Mouse (Mus musculus): ENCODE results near the gene Rhox7a. TPM values are rescaled to one million over a fixed set of nuclear protein-coding genes. Genes with fewer than 3 reads are reported as not detected.
"Not testable (repeated sequence)": the region's sequence is repeated elsewhere in the genome, so short reads cannot be mapped to it uniquely, and the experiment has no call there.

Rhox7a gene
- polyA plus RNA-seq (2014; fragmentation: Nextera tagmentation; extraction: Ambion mirVana) = not detected in 2 replicates

- H3K9me3 ChIP-seq (ENCODE audit: control insufficient read depth, low read length); ATAC-seq (replicated peaks; ENCODE audit: low FRiP score); H3K4me2 ChIP-seq; DNase-seq (ENCODE audit: low spot score); H3K4me3 ChIP-seq (ENCODE audit: low read depth, low read length); H3K36me3 ChIP-seq (ENCODE audit: control insufficient read depth, insufficient read depth, low read length); H3K4me1 ChIP-seq (replicated peaks; ENCODE audit: control insufficient read depth, insufficient read depth, low read length); H3K27me3 ChIP-seq (replicated peaks; ENCODE audit: control insufficient read depth, insufficient read depth, low read length); H3K27ac ChIP-seq (ENCODE audit: low read depth, low read length); H3K9ac ChIP-seq (ENCODE audit: low read depth, low read length): not testable (repeated sequence)
- WGBS = 74% methylated on average over 7 of the region's 8 CpGs
Measured at GRCm38 (mm10) chrX:37831386-37831785, at the start of gene Rhox7a. TSS of gene Rhox7a (plus strand) at chrX:37831686.

DNA sequence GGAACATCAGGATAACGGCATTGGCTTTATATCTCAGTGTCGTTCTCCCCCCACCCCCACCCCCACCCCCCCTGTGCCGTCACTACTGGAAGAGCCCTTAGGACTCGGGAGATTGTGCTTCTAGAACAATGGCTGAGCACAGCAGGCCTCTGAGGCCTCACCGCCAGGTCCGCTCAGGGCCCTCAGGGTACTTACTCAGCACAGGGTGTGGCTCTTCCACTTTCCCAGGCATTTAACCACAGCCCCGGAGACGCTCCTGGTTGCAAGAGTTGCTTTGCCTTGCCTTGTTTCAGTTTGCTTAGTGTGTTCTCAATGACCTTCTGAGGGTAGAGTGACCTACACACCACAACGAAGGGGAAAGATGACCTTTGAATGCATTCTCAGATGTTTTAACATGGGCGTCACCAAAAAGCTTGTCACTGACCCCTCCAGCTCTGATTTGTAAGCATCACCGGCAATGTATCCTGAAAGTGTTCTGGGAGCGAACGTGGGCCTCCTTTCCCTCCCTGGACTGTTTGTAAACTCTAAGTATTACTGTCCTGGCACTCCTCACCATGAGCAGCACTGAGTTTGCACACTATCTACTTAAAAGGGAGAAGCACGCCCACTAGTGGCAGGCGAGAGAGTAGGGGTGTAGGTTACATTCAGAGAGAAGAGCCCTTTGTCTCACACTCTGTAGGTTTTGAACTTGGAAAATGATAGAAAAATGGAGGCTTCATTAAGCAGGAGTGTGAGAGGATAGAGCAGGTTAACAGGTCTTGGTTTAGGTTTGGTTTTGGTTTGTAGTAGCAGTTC, 24.0 kb upstream of the Rhox7a start:
- ATAC-seq (replicated peaks; ENCODE audit: low FRiP score) = no peak
- Histone ChIP-seq H3K9me3 (ENCODE audit: control insufficient read depth, low read length) (no peaks in the 10 kb centered on the region), H3K4me1 (replicated peaks; ENCODE audit: control insufficient read depth, insufficient read depth, low read length) (no peaks in the 10 kb centered on the region), H3K27ac (ENCODE audit: low read depth, low read length) (no peak overlapping the region), H3K4me3 (ENCODE audit: low read depth, low read length) (no peak overlapping the region), H3K36me3 (ENCODE audit: control insufficient read depth, insufficient read depth, low read length) (no peaks in the 10 kb centered on the region), H3K9ac (ENCODE audit: low read depth, low read length) (no peak overlapping the region), H3K27me3 (replicated peaks; ENCODE audit: control insufficient read depth, insufficient read depth, low read length) (no peaks in the 10 kb centered on the region), H3K4me2 (no peak overlapping the region)
- 77% methylated on average over 15 of the region's 15 CpGs for WGBS
- no peak for DNase-seq (ENCODE audit: low spot score)

DNA sequence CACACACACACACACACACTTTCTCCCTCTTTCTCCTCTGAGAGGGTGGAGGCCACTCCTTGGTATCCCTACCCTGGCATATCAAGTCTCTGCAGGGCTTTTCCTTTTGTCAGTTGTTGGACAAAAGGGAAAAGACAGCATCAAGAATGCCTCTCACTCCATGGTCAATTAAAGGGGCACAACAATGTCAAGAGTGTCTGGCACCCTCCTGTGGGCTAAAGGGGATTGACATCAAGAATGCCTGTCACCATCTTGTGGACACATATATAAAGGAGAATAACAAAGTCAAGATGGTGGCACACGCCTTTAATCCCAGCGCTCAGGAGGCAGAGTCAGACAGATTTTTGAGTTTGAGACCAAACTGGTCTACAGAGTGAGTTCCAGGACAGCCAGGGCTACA, 22.1 kb upstream of the Rhox7a start:
- no peak for DNase-seq (ENCODE audit: low spot score)
- no peak overlapping the region for H3K27ac ChIP-seq (ENCODE audit: low read depth, low read length)
- no peaks in the 10 kb centered on the region for H3K9me3 ChIP-seq (ENCODE audit: control insufficient read depth, low read length)
- no peak overlapping the region for H3K4me2 ChIP-seq
- H3K27me3 ChIP-seq (replicated peaks; ENCODE audit: control insufficient read depth, insufficient read depth, low read length) = no peaks in the 10 kb centered on the region
- no peak for ATAC-seq (replicated peaks; ENCODE audit: low FRiP score)
- H3K4me3 ChIP-seq (ENCODE audit: low read depth, low read length) = no peak overlapping the region
- no peak overlapping the region for H3K9ac ChIP-seq (ENCODE audit: low read depth, low read length)
- H3K4me1 ChIP-seq (replicated peaks; ENCODE audit: control insufficient read depth, insufficient read depth, low read length) = no peaks in the 10 kb centered on the region
- no peaks in the 10 kb centered on the region for H3K36me3 ChIP-seq (ENCODE audit: control insufficient read depth, insufficient read depth, low read length)
- 73% methylated on average over 2 of the region's 2 CpGs for WGBS

DNA sequence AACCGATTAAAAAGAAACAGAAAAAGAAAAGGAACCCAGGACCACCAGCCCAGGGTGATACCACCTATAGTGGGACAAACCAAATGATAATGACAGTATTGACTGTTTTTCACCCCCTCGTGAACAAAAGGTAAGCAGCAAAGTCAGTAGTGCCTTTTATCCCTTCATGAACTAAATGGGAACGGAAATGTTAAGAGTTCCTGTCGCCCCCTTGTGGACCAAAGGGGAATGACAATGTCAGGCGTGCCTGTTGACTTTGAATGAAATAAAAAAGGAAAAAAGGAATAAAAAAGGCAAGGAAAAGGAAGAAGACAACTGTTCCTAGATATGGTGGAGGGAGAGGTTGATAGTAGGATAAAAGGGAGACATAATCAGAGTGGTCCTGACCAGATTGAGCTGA, 20.3 kb upstream of the Rhox7a start:
- Histone ChIP-seq H3K4me2 (no peak overlapping the region), H3K27me3 (replicated peaks; ENCODE audit: control insufficient read depth, insufficient read depth, low read length) (no peaks in the 10 kb centered on the region), H3K9me3 (ENCODE audit: control insufficient read depth, low read length) (no peaks in the 10 kb centered on the region), H3K27ac (ENCODE audit: low read depth, low read length) (no peak overlapping the region), H3K4me1 (replicated peaks; ENCODE audit: control insufficient read depth, insufficient read depth, low read length) (no peaks in the 10 kb centered on the region), H3K36me3 (ENCODE audit: control insufficient read depth, insufficient read depth, low read length) (no peaks in the 10 kb centered on the region), H3K9ac (ENCODE audit: low read depth, low read length) (no peak overlapping the region), H3K4me3 (ENCODE audit: low read depth, low read length) (no peak overlapping the region)
- ATAC-seq (replicated peaks; ENCODE audit: low FRiP score) (no peak), DNase-seq (ENCODE audit: low spot score) (no peak)
- whole genome bisulfite sequencing = 30% methylated on average over 5 of the region's 5 CpGs

DNA sequence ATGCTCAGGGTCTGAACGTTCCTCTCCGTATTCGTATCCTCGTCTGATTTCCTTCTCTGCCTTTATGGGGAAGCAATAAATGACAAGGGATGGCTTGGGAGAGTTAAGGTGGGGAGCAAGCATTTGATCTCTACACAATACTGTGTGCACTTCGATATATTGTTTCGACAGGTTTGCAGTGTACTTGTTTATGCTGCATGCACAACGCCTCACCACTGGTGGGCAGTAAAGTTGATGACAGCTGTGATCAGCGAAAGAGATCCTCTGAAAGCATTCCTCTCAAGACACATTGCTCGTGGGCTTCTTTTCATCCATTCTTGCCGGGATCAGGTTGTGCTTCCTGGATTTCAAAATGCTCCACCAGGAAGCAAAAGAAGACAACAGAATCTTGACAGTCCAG, 15.8 kb upstream of the Rhox7a start:
- H3K36me3 ChIP-seq (ENCODE audit: control insufficient read depth, insufficient read depth, low read length) = no peaks in the 10 kb centered on the region
- H3K9me3 ChIP-seq (ENCODE audit: control insufficient read depth, low read length) = no peaks in the 10 kb centered on the region
- H3K9ac ChIP-seq (ENCODE audit: low read depth, low read length) = no peak overlapping the region
- no peak overlapping the region for H3K4me2 ChIP-seq
- WGBS = 75% methylated on average over 10 of the region's 10 CpGs
- H3K4me1 ChIP-seq (replicated peaks; ENCODE audit: control insufficient read depth, insufficient read depth, low read length) = no peaks in the 10 kb centered on the region
- no peak overlapping the region for H3K27ac ChIP-seq (ENCODE audit: low read depth, low read length)
- DNase-seq (ENCODE audit: low spot score) (no peak), ATAC-seq (replicated peaks; ENCODE audit: low FRiP score) (no peak)
- no peak overlapping the region for H3K4me3 ChIP-seq (ENCODE audit: low read depth, low read length)
- no peaks in the 10 kb centered on the region for H3K27me3 ChIP-seq (replicated peaks; ENCODE audit: control insufficient read depth, insufficient read depth, low read length)

DNA sequence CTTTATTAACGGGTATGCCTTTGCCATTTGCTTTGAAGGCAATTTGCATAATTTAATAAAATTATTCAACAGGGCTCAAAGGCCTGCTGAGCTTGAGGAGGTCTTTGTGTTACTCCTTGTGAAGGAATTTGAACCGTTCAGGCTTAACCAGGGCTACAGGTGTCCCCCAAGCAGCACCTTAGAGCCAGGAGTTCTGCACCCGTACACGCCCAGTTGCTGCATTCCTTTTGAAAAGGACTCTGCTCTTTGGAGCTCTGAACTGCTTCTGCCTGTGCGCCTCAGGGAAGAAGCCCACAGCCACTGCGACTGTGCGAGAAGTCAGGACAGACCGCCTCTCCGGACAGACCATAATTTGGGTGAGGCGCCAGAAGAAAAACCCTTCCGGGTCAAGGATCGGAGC, 4.9 kb upstream of the Rhox7a start, which contains the start of gene Rhox6:
Gene Rhox6 (plus strand): TSS at position 301 of the 400 bp plus-strand sequence.
- not testable (repeated sequence) for H3K4me2 ChIP-seq; H3K27ac ChIP-seq (ENCODE audit: low read depth, low read length); H3K4me3 ChIP-seq (ENCODE audit: low read depth, low read length); H3K36me3 ChIP-seq (ENCODE audit: control insufficient read depth, insufficient read depth, low read length); ATAC-seq (replicated peaks; ENCODE audit: low FRiP score); H3K9ac ChIP-seq (ENCODE audit: low read depth, low read length); H3K4me1 ChIP-seq (replicated peaks; ENCODE audit: control insufficient read depth, insufficient read depth, low read length); DNase-seq (ENCODE audit: low spot score); H3K27me3 ChIP-seq (replicated peaks; ENCODE audit: control insufficient read depth, insufficient read depth, low read length); H3K9me3 ChIP-seq (ENCODE audit: control insufficient read depth, low read length)
- WGBS = 70% methylated on average over 4 of the region's 12 CpGs

- Histone ChIP-seq H3K4me3 (ENCODE audit: low read depth, low read length) (no peak overlapping the region), H3K4me2 (no peak overlapping the region), H3K36me3 (ENCODE audit: control insufficient read depth, insufficient read depth, low read length) (no peaks in the 10 kb centered on the region), H3K9ac (ENCODE audit: low read depth, low read length) (no peak overlapping the region), H3K27me3 (replicated peaks; ENCODE audit: control insufficient read depth, insufficient read depth, low read length) (no peaks in the 10 kb centered on the region), H3K4me1 (replicated peaks; ENCODE audit: control insufficient read depth, insufficient read depth, low read length) (no peaks in the 10 kb centered on the region), H3K9me3 (ENCODE audit: control insufficient read depth, low read length) (no peaks in the 10 kb centered on the region), H3K27ac (ENCODE audit: low read depth, low read length) (no peak overlapping the region)
- DNase-seq (ENCODE audit: low spot score) (no peak), ATAC-seq (replicated peaks; ENCODE audit: low FRiP score) (no peak)
- 96% methylated on average over 2 of the region's 2 CpGs for WGBS
Measured at GRCm38 (mm10) chrX:37871641-37872040, 40.2 kb downstream of the Rhox7a start.

- no peak within 1 kb of the TSS for H3K4me3 ChIP-seq (ENCODE audit: low read depth, low read length)
- H3K27me3 ChIP-seq (replicated peaks; ENCODE audit: control insufficient read depth, insufficient read depth, low read length) = no peaks in the 10 kb centered on the region
- H3K9ac ChIP-seq (ENCODE audit: low read depth, low read length) = no peak within 1 kb of the TSS
- H3K4me2 ChIP-seq = no peak within 1 kb of the TSS
- 73% methylated on average over 4 of the region's 4 CpGs for WGBS
- H3K36me3 ChIP-seq (ENCODE audit: control insufficient read depth, insufficient read depth, low read length) = no peaks in the 10 kb centered on the region
- no peaks in the 10 kb centered on the region for H3K9me3 ChIP-seq (ENCODE audit: control insufficient read depth, low read length)
- H3K4me1 ChIP-seq (replicated peaks; ENCODE audit: control insufficient read depth, insufficient read depth, low read length) = no peaks in the 10 kb centered on the region
- DNase-seq (ENCODE audit: low spot score) (no peak), ATAC-seq (replicated peaks; ENCODE audit: low FRiP score) (no peak)
- no peak within 1 kb of the TSS for H3K27ac ChIP-seq (ENCODE audit: low read depth, low read length)
Measured at GRCm38 (mm10) chrX:37878844-37879243, 47.4 kb downstream of the Rhox7a start, which contains the start of gene Rhox8. TSS of gene Rhox8 (minus strand) at chrX:37878944.
